Mouse (Mus musculus) liver, embryonic 14.5 days (tissue): ENCODE measurements around the gene Prkg1.

Source experiments
- CTCF ChIP-seq: IDR thresholded peaks from 2 replicates; pipeline ENCODE4 v1.5.1; 2016; ENCODE audit warnings: antibody characterized with exemption, low read depth, control low read depth
- EP300 ChIP-seq: IDR thresholded peaks from 2 replicates; pipeline ENCODE4 v1.6.1; 2016; ENCODE audit warnings: antibody characterized with exemption, low read depth

GRCm38 (mm10) chr19:31011528-31012133 lies 753.2 kb downstream of the Prkg1 start:
- no peak for TF ChIP-seq CTCF
- TF ChIP-seq EP300 = no peak
